Mouse (Mus musculus) MEL (cell line): ENCODE results near the gene Prkag2. TPM values are rescaled to one million over a fixed set of nuclear protein-coding genes. Genes with fewer than 3 reads are reported as not detected.

Experiments
- DNase-seq: peaks from one replicate; pipeline ENCODE4 v3.0.0; 2011; ENCODE audit warnings: low read depth, low spot score
- H3K27ac ChIP-seq: 2 replicates; pipeline ENCODE4 v1.5.1; 2012; ENCODE audit warnings: low read depth, mild to moderate bottlenecking, control low read depth, low read length, moderate library complexity; ENCODE audit not compliant: control insufficient read depth
- H3K27me3 ChIP-seq, 2 experiments: fragments of 150-350 bp in 1 of 2; sonication (generic) in 1 of 2; 2 replicates each; pipeline ENCODE4 v1.6.1; 2012; ENCODE audit warnings: low read length in 2 of 2, mild to moderate bottlenecking in 2 of 2, improper control_type of control experiment in 1 of 2, moderate library complexity in 1 of 2; ENCODE audit not compliant: insufficient read depth in 2 of 2, control insufficient read depth in 1 of 2
- H3K36me3 ChIP-seq, 2 experiments: 2 replicates each; pipeline ENCODE4 v1.6.1; 2012 to 2014; ENCODE audit warnings: low read length in 2 of 2, improper control_type of control experiment in 1 of 2, inconsistent platforms in 1 of 2, mild to moderate bottlenecking in 1 of 2; ENCODE audit not compliant: insufficient read depth in 2 of 2, control insufficient read depth in 1 of 2
- H3K4me1 ChIP-seq, 2 experiments: fragments of 150-350 bp in 1 of 2; sonication (generic) in 1 of 2; 2 replicates each; pipeline ENCODE4 v1.6.1; 2012; ENCODE audit warnings: low read length in 2 of 2, improper control_type of control experiment in 1 of 2, mild to moderate bottlenecking in 1 of 2; ENCODE audit not compliant: insufficient read depth in 2 of 2, control insufficient read depth in 1 of 2
- H3K4me3 ChIP-seq, 2 experiments: fragments of 150-350 bp in 1 of 2; sonication (generic) in 1 of 2; 2 replicates each; pipeline ENCODE4 v1.5.1; 2012; ENCODE audit warnings: low read depth in 2 of 2, low read length in 2 of 2, mild to moderate bottlenecking in 2 of 2, moderate library complexity in 2 of 2, control low read depth in 1 of 2, improper control_type of control experiment in 1 of 2; ENCODE audit not compliant: control insufficient read depth in 1 of 2, insufficient read depth in 1 of 2
- H3K79me2 ChIP-seq: 2 replicates; pipeline ENCODE4 v1.6.1; 2012; ENCODE audit warnings: mild to moderate bottlenecking, low read length, moderate library complexity; ENCODE audit not compliant: control insufficient read depth, poor library complexity, insufficient read depth
- H3K9ac ChIP-seq: 2 replicates; pipeline ENCODE4 v1.6.1; 2012; ENCODE audit warnings: low read depth, mild to moderate bottlenecking, control low read depth, low read length, moderate library complexity; ENCODE audit not compliant: control insufficient read depth, poor library complexity, severe bottlenecking
- H3K9me3 ChIP-seq: fragments of 150-350 bp; sonication (generic); replicated peaks from 2 replicates; pipeline ENCODE4 v1.6.1; 2012; ENCODE audit warnings: mild to moderate bottlenecking, low read length, improper control_type of control experiment, moderate library complexity; ENCODE audit not compliant: insufficient read depth
- BHLHE40 ChIP-seq: IDR thresholded peaks from 2 replicates; pipeline ENCODE4 v1.6.1; 2012; ENCODE audit warnings: low read depth, mild to moderate bottlenecking, inconsistent platforms, low read length, improper control_type of control experiment, borderline replicate concordance
- CHD1 ChIP-seq: IDR thresholded peaks from 2 replicates; pipeline ENCODE4 v1.6.1; 2012; ENCODE audit warnings: low read depth, mild to moderate bottlenecking, inconsistent platforms, low read length, improper control_type of control experiment
- E2F4 ChIP-seq: IDR thresholded peaks from 2 replicates; pipeline ENCODE4 v1.6.1; 2011; ENCODE audit warnings: low read depth, low read length, improper control_type of control experiment, borderline replicate concordance
- ETS1 ChIP-seq: IDR thresholded peaks from 2 replicates; pipeline ENCODE4 v1.6.1; 2012; ENCODE audit warnings: low read depth, mild to moderate bottlenecking, inconsistent platforms, low read length, improper control_type of control experiment, moderate library complexity
- GABPA ChIP-seq: IDR thresholded peaks from 2 replicates; pipeline ENCODE4 v1.6.1; 2012; ENCODE audit warnings: low read depth, mild to moderate bottlenecking, inconsistent platforms, low read length, improper control_type of control experiment, moderate library complexity
- JUND ChIP-seq: IDR thresholded peaks from 2 replicates; pipeline ENCODE4 v1.6.1; 2011; ENCODE audit warnings: low read depth, mild to moderate bottlenecking, improper control_type of control experiment, low read length
- MXI1 ChIP-seq: IDR thresholded peaks from 2 replicates; pipeline ENCODE4 v1.6.1; 2011; ENCODE audit warnings: mild to moderate bottlenecking, low read depth, low read length, improper control_type of control experiment
- MYB ChIP-seq: IDR thresholded peaks from 2 replicates; pipeline ENCODE4 v1.6.1; 2011; ENCODE audit warnings: mild to moderate bottlenecking, low read depth, low read length, improper control_type of control experiment
- MYC ChIP-seq: IDR thresholded peaks from 2 replicates; pipeline ENCODE4 v1.6.1; 2011; ENCODE audit warnings: low read depth, mild to moderate bottlenecking, low read length, improper control_type of control experiment, moderate library complexity
- NRF1 ChIP-seq: IDR thresholded peaks from 2 replicates; pipeline ENCODE4 v1.6.1; 2014; ENCODE audit warnings: low read depth, mild to moderate bottlenecking, inconsistent platforms, low read length, improper control_type of control experiment, moderate library complexity; ENCODE audit not compliant: poor library complexity, insufficient read depth, severe bottlenecking
- SMC3 ChIP-seq: IDR thresholded peaks from 2 replicates; pipeline ENCODE4 v1.6.1; 2011; ENCODE audit warnings: low read depth, low read length, improper control_type of control experiment
- TAL1 ChIP-seq: IDR thresholded peaks from 2 replicates; pipeline ENCODE4 v1.6.1; 2012; ENCODE audit warnings: mild to moderate bottlenecking, inconsistent platforms, low read length, moderate library complexity, mixed read lengths
- TBP ChIP-seq: IDR thresholded peaks from 2 replicates; pipeline ENCODE4 v1.8.0; 2011; ENCODE audit warnings: low read depth, low read length, improper control_type of control experiment
- USF2 ChIP-seq, 2 experiments: IDR thresholded peaks; 2 replicates each; pipeline ENCODE4 v1.6.1; 2011 to 2012; ENCODE audit warnings: improper control_type of control experiment in 2 of 2, low read length in 2 of 2, borderline replicate concordance in 1 of 2, inconsistent platforms in 1 of 2, low read depth in 1 of 2, mild to moderate bottlenecking in 1 of 2; ENCODE audit not compliant: insufficient read depth in 1 of 2
- ZC3H11A ChIP-seq: IDR thresholded peaks from 2 replicates; pipeline ENCODE4 v1.6.1; 2012; ENCODE audit warnings: low read depth, mild to moderate bottlenecking, inconsistent platforms, low read length, improper control_type of control experiment
- ZKSCAN1 ChIP-seq: IDR thresholded peaks from 2 replicates; pipeline ENCODE4 v1.6.1; 2012; ENCODE audit warnings: low read depth, mild to moderate bottlenecking, inconsistent platforms, low read length, improper control_type of control experiment, moderate library complexity
- ZNF384 ChIP-seq: IDR thresholded peaks from 2 replicates; pipeline ENCODE4 v1.6.1; 2012; ENCODE audit warnings: low read depth, mild to moderate bottlenecking, inconsistent platforms, low read length, improper control_type of control experiment
- polyA plus RNA-seq, 2 experiments: library from polyadenylated mRNA; stranded (reverse) in 1 of 2; unstranded in 1 of 2; fragments of >175 nt in 1 of 2; fragments of >200 nt in 1 of 2; gene quantifications; 2 replicates each; pipeline versions ENCODE4 v1.2.1 to v1.2.4; 2012; ENCODE audit warnings: low replicate concordance in 2 of 2, low read depth in 1 of 2; ENCODE audit not compliant: insufficient read length in 2 of 2, insufficient read depth in 1 of 2, missing spikeins in 1 of 2
- total RNA-seq: library from RNA; depleted of rRNA; stranded (reverse); fragments of 300-350 nt; gene quantifications from 2 replicates; pipeline ENCODE4 v1.2.3, GENCODE M21; 2012

Gene Prkag2
- total and polyA plus RNA-seq, 3 experiments = 8.0 to 27.9 TPM; not detected in 1

DNA sequence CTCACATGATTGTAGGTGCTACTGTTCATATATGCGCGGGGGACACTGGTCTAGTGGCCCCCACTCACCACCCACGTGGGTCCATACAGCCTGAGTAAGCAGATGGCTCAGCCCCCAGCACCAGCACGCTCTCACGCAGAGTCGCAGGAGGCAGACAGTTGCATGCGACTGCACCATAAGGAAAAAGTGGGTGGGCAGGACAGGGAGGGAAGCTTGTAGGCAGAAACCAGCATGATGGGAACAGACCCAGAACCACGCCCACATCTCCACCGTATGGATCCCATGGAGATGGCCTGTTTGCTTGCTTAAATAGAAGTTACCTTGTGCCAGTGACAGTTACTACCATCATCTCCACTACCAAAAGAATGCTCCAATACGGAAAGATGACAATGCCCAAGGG lies 15.3 kb downstream of the Prkag2 start:
- Histone ChIP-seq H3K4me3 (no peak overlapping the region), H3K9ac (no peak overlapping the region)
- TF ChIP-seq ETS1 (no peak), ZKSCAN1 (no peak), CHD1 (no peak), E2F4 (no peak), MYB (no peak), NRF1 (no peak), USF2 (IDR thresholded peaks at IDR 0.05; ENCODE audit: borderline replicate concordance in 1 of 2, insufficient read depth in 1 of 2, low read depth in 1 of 2, low read length in 2 of 2) (no peak), GABPA (no peak), BHLHE40 (no peak), ZC3H11A (no peak), SMC3 (no peak)
- TF ChIP-seq, all 39 proteins: peak for 0
- Histone ChIP-seq H3K27ac (no peak overlapping the region), H3K9me3 (no peaks in the 10 kb centered on the region), H3K36me3 (peaks cover 0 to 14% of the 10 kb centered on the region in 2 experiments; a peak in 2 of 4 replicates), H3K4me1 (peaks cover 8 to 18% of the 10 kb centered on the region in 2 experiments), H3K79me2 (no peaks in the 10 kb centered on the region), H3K27me3 (no peaks in the 10 kb centered on the region)
- no peak for DNase-seq

DNA sequence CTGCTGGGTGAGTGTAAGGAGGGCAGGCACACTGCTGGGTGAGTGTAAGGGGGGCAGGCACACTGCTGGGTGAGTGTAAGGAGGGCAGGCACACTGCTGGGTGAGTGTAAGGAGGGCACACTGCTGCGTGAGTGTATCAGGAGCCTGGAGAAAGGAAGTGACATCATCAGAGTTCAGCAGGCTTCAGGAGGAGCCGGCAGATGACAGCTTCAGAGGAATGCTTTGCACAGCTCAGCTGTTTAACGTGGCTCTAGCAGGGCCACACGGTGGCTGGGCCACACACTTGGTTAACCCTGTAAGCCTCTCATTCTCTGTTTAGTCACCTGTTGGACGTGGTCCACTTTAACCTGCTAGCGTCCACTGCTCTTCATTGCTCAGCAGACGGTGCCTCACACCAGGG lies 16.6 kb downstream of the Prkag2 start:
- H3K4me1 ChIP-seq = peaks cover 8 to 24% of the 10 kb centered on the region in 2 experiments
- DNase-seq = no peak
- TF ChIP-seq USF2 (IDR thresholded peaks at IDR 0.05; ENCODE audit: borderline replicate concordance in 1 of 2, insufficient read depth in 1 of 2, low read depth in 1 of 2, low read length in 2 of 2) (no peak), SMC3 (no peak), MYB (no peak), TBP (no peak), TAL1 (no peak), ZNF384 (no peak), MXI1 (no peak), CHD1 (no peak), JUND (no peak), MYC (no peak)
- no peak overlapping the region for H3K27ac ChIP-seq
- no peaks in the 10 kb centered on the region for H3K79me2 ChIP-seq
- peaks cover 0 to 17% of the 10 kb centered on the region in 2 experiments; a peak in 2 of 4 replicates for H3K36me3 ChIP-seq
- H3K9me3 ChIP-seq = no peaks in the 10 kb centered on the region
- no peaks in the 10 kb centered on the region for H3K27me3 ChIP-seq
- no peak overlapping the region for H3K9ac ChIP-seq
- no peak overlapping the region for H3K4me3 ChIP-seq
